Mouse (Mus musculus): ENCODE measurements at regions not wholly inside any gene's neighbourhood (a gene's known extent, or its start where the extent isn't known, plus 50 kb on each side); places are given as distances from the start of the nearest gene placed in this dataset.

DNA sequence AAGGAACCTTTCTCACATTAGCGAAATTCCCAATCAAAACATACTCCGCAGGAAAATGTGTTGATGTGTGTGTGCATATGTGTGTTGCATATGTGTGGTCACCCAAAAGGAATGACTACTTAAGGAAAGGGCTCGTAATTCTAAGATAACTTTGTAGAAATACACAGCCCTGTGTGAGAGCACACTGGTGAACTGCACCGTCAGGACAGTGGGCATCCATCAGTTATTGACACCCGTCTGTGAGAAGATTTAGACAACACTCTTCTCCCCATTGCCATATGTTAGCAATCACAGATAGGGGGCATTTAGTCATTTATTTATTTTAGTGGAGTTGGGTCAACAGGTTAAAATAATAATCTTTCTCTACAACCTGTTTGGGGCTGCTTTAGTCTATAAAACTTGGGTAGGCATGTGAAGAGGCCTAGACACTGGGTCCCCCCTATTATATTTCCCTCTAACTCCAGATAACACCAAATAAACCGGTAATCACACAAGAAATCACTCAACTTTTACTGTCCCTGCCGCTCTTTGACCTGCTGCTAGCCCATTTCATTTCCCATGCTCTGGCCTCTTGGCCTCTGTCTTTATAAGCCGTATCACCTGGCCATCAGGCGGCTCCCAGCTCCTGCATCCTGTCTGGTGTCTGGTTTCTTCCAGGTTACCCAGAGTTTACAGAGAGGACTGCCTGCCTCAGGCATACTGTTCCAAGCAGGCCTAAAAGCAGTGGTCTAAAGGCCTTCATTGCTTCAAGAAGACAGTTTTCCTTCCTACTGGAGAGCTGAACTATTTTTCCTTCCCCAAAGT, 169.8 kb upstream of the Arrdc4 start:
- no peak overlapping the region for H3K9ac ChIP-seq (ENCODE audit: low read length)
- no peak overlapping the region for H3K27ac ChIP-seq (ENCODE audit: low read depth, low read length)
- no peak overlapping the region for H3K4me3 ChIP-seq (ENCODE audit: low read depth, low read length)
- no peak for ATAC-seq
- H3K27me3 ChIP-seq (replicated peaks; ENCODE audit: control insufficient read depth, insufficient read depth, low read length): no peaks in the 10 kb centered on the region
- 89% methylated on average over 9 of the region's 9 CpGs for WGBS
- H3K4me1 ChIP-seq (ENCODE audit: control insufficient read depth, insufficient read depth, low read length): no peaks in the 10 kb centered on the region
- DNase-seq (ENCODE audit: low spot score): no peak
- H3K36me3 ChIP-seq (ENCODE audit: control insufficient read depth, insufficient read depth, low read length): no peaks in the 10 kb centered on the region
- no peak overlapping the region for H3K4me2 ChIP-seq (ENCODE audit: low read length)
- no peaks in the 10 kb centered on the region for H3K9me3 ChIP-seq (replicated peaks; ENCODE audit: control insufficient read depth, low read length)

DNA sequence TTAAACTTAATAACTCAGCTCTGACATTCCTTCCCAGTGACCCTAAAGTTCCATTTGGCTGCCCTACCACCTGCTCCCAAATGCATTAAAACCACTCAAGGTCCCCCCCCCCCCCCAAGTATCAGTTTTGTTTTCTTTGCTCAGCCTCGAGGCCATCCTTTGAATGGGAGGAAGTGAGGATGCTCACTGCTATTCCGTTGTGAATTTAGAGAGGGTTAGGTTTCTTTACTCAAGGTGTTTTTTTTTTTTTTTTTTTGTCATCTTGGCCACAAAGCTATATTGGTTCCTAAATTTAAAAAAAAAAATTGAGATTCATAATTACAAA, 168.8 kb upstream of the Arrdc4 start:
- H3K4me1 ChIP-seq (ENCODE audit: control insufficient read depth, insufficient read depth, low read length): no peaks in the 10 kb centered on the region
- no peaks in the 10 kb centered on the region for H3K27me3 ChIP-seq (replicated peaks; ENCODE audit: control insufficient read depth, insufficient read depth, low read length)
- H3K4me3 ChIP-seq (ENCODE audit: low read depth, low read length): no peak overlapping the region
- H3K4me2 ChIP-seq (ENCODE audit: low read length): no peak overlapping the region
- no peak overlapping the region for H3K9ac ChIP-seq (ENCODE audit: low read length)
- H3K27ac ChIP-seq (ENCODE audit: low read depth, low read length): no peak overlapping the region
- no peaks in the 10 kb centered on the region for H3K9me3 ChIP-seq (replicated peaks; ENCODE audit: control insufficient read depth, low read length)
- no peaks in the 10 kb centered on the region for H3K36me3 ChIP-seq (ENCODE audit: control insufficient read depth, insufficient read depth, low read length)
- no peak for ATAC-seq
- 43% methylated on average over 2 of the region's 2 CpGs for WGBS
- no peak for DNase-seq (ENCODE audit: low spot score)

DNA sequence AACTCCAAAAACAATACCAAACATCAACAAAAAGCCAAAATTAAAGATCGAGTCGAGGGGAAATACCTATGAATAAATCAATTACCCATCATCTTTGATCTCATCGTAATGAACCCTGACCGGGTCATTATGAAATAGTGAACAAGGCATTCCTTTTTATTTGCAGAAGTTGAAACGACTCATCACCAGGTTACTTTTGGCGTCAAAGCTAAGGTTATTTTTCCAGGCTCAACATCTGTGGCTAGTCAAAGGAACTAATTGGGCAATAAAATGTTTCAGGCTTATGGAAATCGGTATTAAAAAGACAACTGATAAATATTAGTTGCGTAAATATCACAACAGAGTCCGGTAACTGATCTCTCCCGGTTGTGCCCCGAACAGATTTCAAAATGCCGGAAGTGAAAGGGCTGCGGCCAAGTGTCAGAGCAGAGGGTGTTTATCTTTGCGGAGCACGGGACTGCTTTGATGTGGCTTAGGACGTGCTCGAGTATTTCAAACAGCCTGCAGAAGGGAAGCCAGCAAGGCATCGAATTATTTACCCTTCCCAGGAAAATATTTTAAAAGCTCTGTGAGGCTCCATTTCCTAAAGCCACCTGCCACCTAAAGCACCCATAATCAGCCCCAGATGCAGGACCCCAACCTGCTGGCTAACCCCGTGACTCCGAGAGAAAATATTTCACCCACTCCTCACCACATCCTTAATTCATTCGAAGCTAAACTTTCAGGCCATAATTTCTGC, 168.3 kb upstream of the Arrdc4 start:
- Histone ChIP-seq H3K4me2 (ENCODE audit: low read length) (no peak overlapping the region), H3K27me3 (replicated peaks; ENCODE audit: control insufficient read depth, insufficient read depth, low read length) (no peaks in the 10 kb centered on the region), H3K27ac (ENCODE audit: low read depth, low read length) (no peak overlapping the region), H3K9ac (ENCODE audit: low read length) (no peak overlapping the region), H3K4me3 (ENCODE audit: low read depth, low read length) (no peak overlapping the region), H3K4me1 (ENCODE audit: control insufficient read depth, insufficient read depth, low read length) (no peaks in the 10 kb centered on the region), H3K36me3 (ENCODE audit: control insufficient read depth, insufficient read depth, low read length) (no peaks in the 10 kb centered on the region), H3K9me3 (replicated peaks; ENCODE audit: control insufficient read depth, low read length) (no peaks in the 10 kb centered on the region)
- no peak for ATAC-seq
- no peak for DNase-seq (ENCODE audit: low spot score)
- 82% methylated on average over 21 of the region's 21 CpGs for WGBS

DNA sequence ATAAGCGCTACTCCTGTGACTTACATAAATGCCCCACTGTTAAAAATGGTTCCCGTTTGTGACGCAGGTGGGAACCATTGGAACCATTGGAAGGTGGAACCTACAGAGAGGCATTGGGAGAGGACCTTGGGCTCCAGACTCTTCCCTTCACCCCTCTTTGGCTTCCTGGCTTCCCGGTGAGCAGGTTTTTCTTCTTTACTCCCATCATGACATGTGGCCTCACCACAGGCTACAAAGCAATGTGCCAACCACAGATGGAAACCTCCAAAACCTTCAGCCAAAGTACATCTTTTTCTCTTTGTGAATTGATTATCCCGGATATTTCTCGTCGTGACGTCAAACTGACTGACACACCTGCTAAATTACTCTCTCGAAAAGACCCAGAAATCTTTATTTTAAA, 166.9 kb upstream of the Arrdc4 start:
- no peaks in the 10 kb centered on the region for H3K9me3 ChIP-seq (replicated peaks; ENCODE audit: control insufficient read depth, low read length)
- 90% methylated on average over 9 of the region's 9 CpGs for WGBS
- DNase-seq (ENCODE audit: low spot score) (no peak), ATAC-seq (no peak)
- H3K36me3 ChIP-seq (ENCODE audit: control insufficient read depth, insufficient read depth, low read length): no peaks in the 10 kb centered on the region
- no peak overlapping the region for H3K4me2 ChIP-seq (ENCODE audit: low read length)
- no peak overlapping the region for H3K9ac ChIP-seq (ENCODE audit: low read length)
- no peaks in the 10 kb centered on the region for H3K27me3 ChIP-seq (replicated peaks; ENCODE audit: control insufficient read depth, insufficient read depth, low read length)
- H3K4me3 ChIP-seq (ENCODE audit: low read depth, low read length): no peak overlapping the region
- no peaks in the 10 kb centered on the region for H3K4me1 ChIP-seq (ENCODE audit: control insufficient read depth, insufficient read depth, low read length)
- H3K27ac ChIP-seq (ENCODE audit: low read depth, low read length): no peak overlapping the region

DNA sequence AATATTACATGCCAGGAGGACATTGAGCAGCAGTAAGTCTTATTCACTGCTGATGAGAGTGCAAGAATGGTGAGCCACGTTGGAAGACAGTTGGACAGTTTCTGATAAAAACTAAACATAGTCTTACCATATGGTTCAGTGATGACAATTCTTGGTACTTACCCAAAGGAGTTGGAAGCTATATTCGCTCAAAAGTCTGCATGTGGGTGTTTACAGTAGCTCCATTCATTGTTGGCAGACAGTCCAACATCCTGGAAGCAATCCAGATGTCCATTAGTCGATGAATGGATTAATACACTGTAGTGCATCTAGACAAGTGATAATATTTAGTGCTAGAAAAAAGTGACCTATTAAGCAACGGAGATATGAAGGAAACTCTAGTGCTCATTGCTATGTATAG, 165.3 kb upstream of the Arrdc4 start:
- no peaks in the 10 kb centered on the region for H3K9me3 ChIP-seq (replicated peaks; ENCODE audit: control insufficient read depth, low read length)
- WGBS: 41% methylated on average over 4 of the region's 4 CpGs
- H3K36me3 ChIP-seq (ENCODE audit: control insufficient read depth, insufficient read depth, low read length): no peaks in the 10 kb centered on the region
- H3K27ac ChIP-seq (ENCODE audit: low read depth, low read length): no peak overlapping the region
- no peaks in the 10 kb centered on the region for H3K4me1 ChIP-seq (ENCODE audit: control insufficient read depth, insufficient read depth, low read length)
- no peaks in the 10 kb centered on the region for H3K27me3 ChIP-seq (replicated peaks; ENCODE audit: control insufficient read depth, insufficient read depth, low read length)
- H3K4me2 ChIP-seq (ENCODE audit: low read length): no peak overlapping the region
- ATAC-seq (peak; percentile 32; the same call in 1 of the 2 replicates), DNase-seq (ENCODE audit: low spot score) (peak; percentile 66)
- H3K4me3 ChIP-seq (ENCODE audit: low read depth, low read length): no peak overlapping the region
- no peak overlapping the region for H3K9ac ChIP-seq (ENCODE audit: low read length)

DNA sequence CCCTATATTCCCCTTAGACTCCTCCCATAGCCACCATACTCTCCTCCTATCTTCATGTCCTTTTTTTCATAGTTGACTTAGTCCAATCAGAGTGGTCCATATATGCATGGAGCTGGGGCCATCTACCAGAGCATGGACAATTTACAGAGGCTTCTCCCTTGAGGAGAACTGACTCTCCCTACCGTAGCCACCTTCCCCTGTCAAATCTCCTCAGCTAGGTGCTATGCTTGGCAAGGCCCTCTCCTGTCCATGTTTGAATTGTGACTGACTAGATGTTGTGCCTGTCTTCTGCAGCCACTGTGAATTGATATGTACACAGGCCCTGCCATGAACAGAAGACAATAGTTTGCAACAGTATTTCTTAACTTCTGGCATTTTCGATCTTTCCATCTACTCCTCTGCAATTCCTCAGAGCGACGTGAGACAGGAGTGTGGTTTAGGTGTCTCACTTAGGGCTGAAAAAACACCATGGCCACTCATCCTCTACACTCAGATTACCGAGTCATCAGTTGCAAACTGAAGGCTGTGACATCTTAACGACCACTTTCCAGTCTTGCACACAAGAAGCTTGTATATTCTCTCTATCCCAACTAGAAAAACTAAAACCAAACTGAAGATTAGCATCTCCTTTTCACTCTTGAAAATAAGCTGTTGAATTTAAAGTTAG, 163.1 kb upstream of the Arrdc4 start:
- H3K27ac ChIP-seq (ENCODE audit: low read depth, low read length): no peak overlapping the region
- no peak for ATAC-seq
- no peak overlapping the region for H3K9ac ChIP-seq (ENCODE audit: low read length)
- H3K4me1 ChIP-seq (ENCODE audit: control insufficient read depth, insufficient read depth, low read length): peaks cover 2% of the 10 kb centered on the region; the same call in 1 of the 2 replicates
- H3K27me3 ChIP-seq (replicated peaks; ENCODE audit: control insufficient read depth, insufficient read depth, low read length): no peaks in the 10 kb centered on the region
- no peaks in the 10 kb centered on the region for H3K36me3 ChIP-seq (ENCODE audit: control insufficient read depth, insufficient read depth, low read length)
- no peaks in the 10 kb centered on the region for H3K9me3 ChIP-seq (replicated peaks; ENCODE audit: control insufficient read depth, low read length)
- no peak overlapping the region for H3K4me3 ChIP-seq (ENCODE audit: low read depth, low read length)
- DNase-seq (ENCODE audit: low spot score): no peak
- H3K4me2 ChIP-seq (ENCODE audit: low read length): no peak overlapping the region
- 87% methylated on average over 6 of the region's 6 CpGs for WGBS

DNA sequence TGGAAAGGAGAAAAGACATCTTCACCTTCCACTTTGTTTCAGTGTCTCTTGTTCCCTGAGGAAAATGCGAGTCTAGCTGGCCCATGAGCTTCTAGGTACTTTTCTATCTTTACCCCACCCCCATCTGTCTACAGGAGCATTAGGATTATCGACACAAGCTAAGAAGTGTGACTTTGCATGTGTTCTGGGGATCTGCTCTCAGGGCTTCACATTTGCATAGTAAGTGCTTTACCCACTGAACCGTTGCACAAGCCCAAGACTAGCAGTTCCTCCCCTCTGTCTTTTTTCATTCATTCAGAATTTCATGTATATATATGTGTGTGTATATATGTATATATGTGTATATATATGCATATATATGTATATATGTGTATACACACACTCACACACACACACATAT, 162.5 kb upstream of the Arrdc4 start:
- no peaks in the 10 kb centered on the region for H3K27me3 ChIP-seq (replicated peaks; ENCODE audit: control insufficient read depth, insufficient read depth, low read length)
- H3K9me3 ChIP-seq (replicated peaks; ENCODE audit: control insufficient read depth, low read length): no peaks in the 10 kb centered on the region
- no peak overlapping the region for H3K9ac ChIP-seq (ENCODE audit: low read length)
- no peak overlapping the region for H3K4me2 ChIP-seq (ENCODE audit: low read length)
- no peak overlapping the region for H3K27ac ChIP-seq (ENCODE audit: low read depth, low read length)
- no peak for DNase-seq (ENCODE audit: low spot score)
- no peaks in the 10 kb centered on the region for H3K36me3 ChIP-seq (ENCODE audit: control insufficient read depth, insufficient read depth, low read length)
- H3K4me3 ChIP-seq (ENCODE audit: low read depth, low read length): no peak overlapping the region
- WGBS: 63% methylated on average over 3 of the region's 3 CpGs
- no peak for ATAC-seq
- H3K4me1 ChIP-seq (ENCODE audit: control insufficient read depth, insufficient read depth, low read length): peaks cover 2% of the 10 kb centered on the region; the same call in 1 of the 2 replicates

DNA sequence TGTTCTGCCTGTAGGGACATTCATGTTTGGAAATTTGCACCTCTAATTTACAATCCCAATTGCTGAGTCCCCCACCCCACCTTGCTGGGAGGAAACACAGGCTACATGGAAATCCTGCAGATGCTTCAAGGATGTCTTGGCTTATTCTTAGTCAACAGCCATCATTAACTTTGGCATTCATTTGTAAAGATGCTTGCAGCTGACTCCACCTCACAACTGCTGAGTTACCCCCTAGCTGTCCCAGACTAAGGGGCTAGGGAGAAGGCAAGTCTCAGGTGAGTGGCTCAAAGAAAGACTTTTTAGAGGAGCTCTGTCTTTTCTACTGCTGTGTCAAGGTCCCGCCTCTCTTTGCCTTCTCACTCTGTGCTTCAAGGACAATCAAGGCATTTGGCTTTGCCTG, 160.7 kb upstream of the Arrdc4 start:
- WGBS: 83% methylated on average over 1 of the region's 1 CpGs
- Histone ChIP-seq H3K27me3 (replicated peaks; ENCODE audit: control insufficient read depth, insufficient read depth, low read length) (no peaks in the 10 kb centered on the region), H3K9me3 (replicated peaks; ENCODE audit: control insufficient read depth, low read length) (no peaks in the 10 kb centered on the region), H3K4me3 (ENCODE audit: low read depth, low read length) (no peak overlapping the region), H3K27ac (ENCODE audit: low read depth, low read length) (no peak overlapping the region), H3K36me3 (ENCODE audit: control insufficient read depth, insufficient read depth, low read length) (no peaks in the 10 kb centered on the region), H3K4me2 (ENCODE audit: low read length) (no peak overlapping the region), H3K9ac (ENCODE audit: low read length) (no peak overlapping the region), H3K4me1 (ENCODE audit: control insufficient read depth, insufficient read depth, low read length) (peaks cover 2% of the 10 kb centered on the region; the same call in 1 of the 2 replicates)
- DNase-seq (ENCODE audit: low spot score): no peak
- ATAC-seq: no peak

DNA sequence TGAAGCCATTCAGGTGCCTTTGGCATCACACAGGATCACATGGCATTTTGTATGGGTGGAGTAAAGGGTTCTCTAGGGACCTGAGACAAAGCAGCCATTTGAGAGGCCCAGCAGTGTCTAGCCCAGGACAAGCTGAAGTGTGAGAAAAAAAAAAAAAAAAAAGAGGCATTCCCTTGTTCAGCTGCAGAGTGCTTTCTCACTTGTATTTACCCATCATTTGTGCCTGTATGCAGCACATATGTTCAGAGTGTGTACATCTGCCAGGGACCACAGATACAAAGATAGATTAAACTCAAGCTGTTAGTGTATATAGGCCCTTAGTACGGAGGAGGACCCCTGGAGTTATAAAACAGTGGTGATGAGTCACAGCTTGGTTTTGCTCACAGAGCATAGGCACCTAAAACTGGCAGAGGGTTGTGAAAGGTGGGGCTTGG, 159.4 kb upstream of the Arrdc4 start:
- DNase-seq (ENCODE audit: low spot score) (peak; percentile 62), ATAC-seq (peak; percentile 81)
- H3K9me3 ChIP-seq (replicated peaks; ENCODE audit: control insufficient read depth, low read length): no peaks in the 10 kb centered on the region
- no peaks in the 10 kb centered on the region for H3K27me3 ChIP-seq (replicated peaks; ENCODE audit: control insufficient read depth, insufficient read depth, low read length)
- H3K36me3 ChIP-seq (ENCODE audit: control insufficient read depth, insufficient read depth, low read length): no peaks in the 10 kb centered on the region
- peaks cover 2% of the 10 kb centered on the region; the same call in 1 of the 2 replicates for H3K4me1 ChIP-seq (ENCODE audit: control insufficient read depth, insufficient read depth, low read length)
- peak overlapping the region; percentile 44; the same call in 1 of the 2 replicates for H3K27ac ChIP-seq (ENCODE audit: low read depth, low read length)
- no peak overlapping the region for H3K9ac ChIP-seq (ENCODE audit: low read length)
- no peak overlapping the region for H3K4me3 ChIP-seq (ENCODE audit: low read depth, low read length)
- 41% methylated on average over 1 of the region's 1 CpGs for WGBS
- no peak overlapping the region for H3K4me2 ChIP-seq (ENCODE audit: low read length)

All from forebrain, embryonic 14.5 days (tissue).